Mouse (Mus musculus) bone marrow, adult 2 months (tissue): ENCODE measurements around the gene Ankrd6. TPM values are rescaled to one million over a fixed set of nuclear protein-coding genes. Genes with fewer than 3 reads are reported as not detected.

Experiments
- H3K27ac ChIP-seq: fragments of 200-500 bp; 2 replicates; pipeline ENCODE4 v1.5.1; 2012; ENCODE audit warnings: low read depth, mild to moderate bottlenecking, control low read depth, inconsistent platforms, low read length; ENCODE audit not compliant: control insufficient read depth, poor library complexity, insufficient read depth
- H3K4me1 ChIP-seq: fragments of 200-500 bp; 2 replicates; pipeline ENCODE4 v1.6.1; 2011; ENCODE audit warnings: low read length; ENCODE audit not compliant: control insufficient read depth, insufficient read depth
- H3K4me3 ChIP-seq: fragments of 200-500 bp; replicated peaks from 2 replicates; pipeline ENCODE3; 2011; ENCODE audit warnings: mild to moderate bottlenecking, low read depth, low read length, control low read depth; ENCODE audit not compliant: control insufficient read depth
- CTCF ChIP-seq: fragments of 200-500 bp; IDR thresholded peaks from 2 replicates; pipeline ENCODE4 v1.5.1; 2011; ENCODE audit warnings: low read length, control low read depth; ENCODE audit not compliant: control insufficient read depth, insufficient read depth
- POLR2A ChIP-seq: fragments of 200-500 bp; IDR thresholded peaks from 2 replicates; pipeline ENCODE4 v1.6.1; 2011; ENCODE audit warnings: low read depth, mild to moderate bottlenecking, control low read depth, low read length, borderline replicate concordance; ENCODE audit not compliant: control insufficient read depth
- WGBS: fragments of 180-500 bp; shearing (Covaris S2); methylation state at CpG from one replicate; pipeline ENCODE4 v1.1.7; 2018; 5-methylcytosine and 5-hydroxymethylcytosine counted together
- polyA plus RNA-seq: library from polyadenylated mRNA; stranded (reverse); fragments of >200 nt; gene quantifications from 2 replicates; pipeline ENCODE4 v1.2.4, GENCODE M21; 2011; ENCODE audit warnings: low replicate concordance; ENCODE audit not compliant: missing spikeins, insufficient read depth, insufficient read length

The Ankrd6 gene
- polyA plus RNA-seq, 1 experiment, result 2.2 TPM

- Histone ChIP-seq H3K27ac (no peak overlapping the region), H3K4me1 (peaks cover 2% of the 10 kb centered on the region), H3K4me3 (no peak overlapping the region)
- TF ChIP-seq CTCF (no peak), POLR2A (no peak)
- WGBS, result 78% methylated on average over 2 of the region's 2 CpGs
These were observed 45.3 kb downstream of the Ankrd6 start for GRCm38 (mm10) chr4:32905381-32905780.

GRCm38 (mm10) chr4:32903826-32904225 is 46.8 kb downstream of the Ankrd6 start:
- no peak for TF ChIP-seq POLR2A
- no peak for TF ChIP-seq CTCF
- 86% methylated on average over 7 of the region's 7 CpGs for WGBS
- H3K4me1 ChIP-seq, result peaks cover 2% of the 10 kb centered on the region
- H3K27ac ChIP-seq, result no peak overlapping the region
- no peak overlapping the region for H3K4me3 ChIP-seq

DNA sequence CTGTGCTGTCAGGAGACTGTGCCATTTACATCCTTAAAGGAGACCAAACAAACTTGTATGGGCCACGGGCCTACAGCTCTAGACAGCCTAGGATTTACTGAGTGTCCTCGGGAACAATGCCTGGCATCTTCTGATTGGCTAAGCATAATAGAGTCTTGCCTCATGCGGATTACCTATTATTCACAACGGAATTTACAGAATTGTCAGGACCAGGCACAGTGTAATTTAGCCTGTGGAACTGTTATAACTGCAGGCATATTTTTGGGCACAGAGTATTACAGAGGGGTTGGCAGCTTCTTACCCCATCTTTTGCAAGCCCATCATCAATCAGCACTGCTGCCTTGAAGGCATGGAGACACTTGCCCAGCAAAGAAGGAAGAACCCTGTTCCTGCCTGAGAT is 51.6 kb downstream of the Ankrd6 start:
- 64% methylated on average over 4 of the region's 4 CpGs for WGBS

GRCm38 (mm10) chr4:32891341-32891740 is 59.3 kb downstream of the Ankrd6 start:
- H3K4me3 ChIP-seq, result no peak overlapping the region
- H3K4me1 ChIP-seq, result no peaks in the 10 kb centered on the region
- 90% methylated on average over 10 of the region's 10 CpGs for whole genome bisulfite sequencing
- no peak for TF ChIP-seq CTCF
- no peak for TF ChIP-seq POLR2A
- H3K27ac ChIP-seq, result no peak overlapping the region

More for the DNA sequence above, 51.6 kb downstream of the Ankrd6 start:
- TF ChIP-seq POLR2A, result no peak
- TF ChIP-seq CTCF, result no peak
- no peak overlapping the region for H3K4me3 ChIP-seq
- H3K27ac ChIP-seq, result no peak overlapping the region
- H3K4me1 ChIP-seq, result no peaks in the 10 kb centered on the region

- TF ChIP-seq CTCF (no peak), POLR2A (no peak)
- Histone ChIP-seq H3K4me3 (no peak overlapping the region), H3K27ac (no peak overlapping the region), H3K4me1 (no peaks in the 10 kb centered on the region)
- WGBS, result 76% methylated on average over 5 of the region's 5 CpGs
These were observed 59.9 kb downstream of the Ankrd6 start for GRCm38 (mm10) chr4:32890735-32891098.

GRCm38 (mm10) chr4:32889996-32890734 is 60.5 kb downstream of the Ankrd6 start:
- TF ChIP-seq POLR2A (no peak), CTCF (no peak)
- Histone ChIP-seq H3K4me1 (no peaks in the 10 kb centered on the region), H3K27ac (no peak overlapping the region), H3K4me3 (no peak overlapping the region)
- WGBS, result 60% methylated on average over 10 of the region's 10 CpGs

DNA sequence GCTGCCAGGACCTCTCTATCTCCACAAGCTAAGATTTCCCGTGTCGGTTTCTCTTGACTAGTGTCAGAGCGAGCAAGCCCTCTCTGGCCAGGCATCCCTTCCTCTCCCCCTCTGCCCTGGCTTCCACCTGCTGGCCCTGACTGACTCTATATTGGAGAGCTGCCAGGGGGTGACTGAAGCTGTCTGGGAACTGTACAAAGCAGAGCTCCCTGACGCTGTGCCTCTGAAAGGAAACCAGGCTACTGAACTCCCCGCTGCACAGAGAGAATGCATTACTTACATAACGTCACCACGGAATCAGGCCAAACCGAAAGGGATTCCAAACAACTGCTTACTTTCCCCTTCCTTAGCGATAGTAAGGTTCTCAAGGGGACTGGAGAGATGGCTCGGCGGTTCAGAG is 61.4 kb downstream of the Ankrd6 start:
- WGBS, result 7% methylated on average over 11 of the region's 11 CpGs
- H3K4me1 ChIP-seq, result no peaks in the 10 kb centered on the region
- no peak overlapping the region for H3K4me3 ChIP-seq
- TF ChIP-seq CTCF (no peak), POLR2A (no peak)
- H3K27ac ChIP-seq, result no peak overlapping the region

DNA sequence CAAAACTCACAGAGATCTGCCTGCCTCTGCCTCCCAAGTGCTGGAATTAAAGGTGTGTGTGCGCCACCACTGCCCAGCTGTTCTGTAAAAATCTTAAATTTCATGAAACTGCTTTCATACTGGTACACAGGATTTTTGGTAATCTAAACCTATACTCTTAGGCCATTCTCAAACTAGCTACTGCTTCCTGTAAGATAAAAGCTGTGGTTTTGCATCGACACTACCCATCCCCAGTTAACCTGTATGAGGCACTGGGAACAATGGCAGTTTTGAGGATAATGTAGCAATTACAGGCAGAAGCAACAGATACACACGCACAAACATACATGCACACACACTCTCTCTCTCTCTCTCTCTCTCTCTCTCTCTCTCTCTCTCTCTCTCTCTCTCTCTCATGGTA is 64.2 kb downstream of the Ankrd6 start:
- 43% methylated on average over 3 of the region's 3 CpGs for WGBS
- Histone ChIP-seq H3K4me1 (no peaks in the 10 kb centered on the region), H3K4me3 (no peak overlapping the region), H3K27ac (no peak overlapping the region)
- TF ChIP-seq CTCF (no peak), POLR2A (no peak)

DNA sequence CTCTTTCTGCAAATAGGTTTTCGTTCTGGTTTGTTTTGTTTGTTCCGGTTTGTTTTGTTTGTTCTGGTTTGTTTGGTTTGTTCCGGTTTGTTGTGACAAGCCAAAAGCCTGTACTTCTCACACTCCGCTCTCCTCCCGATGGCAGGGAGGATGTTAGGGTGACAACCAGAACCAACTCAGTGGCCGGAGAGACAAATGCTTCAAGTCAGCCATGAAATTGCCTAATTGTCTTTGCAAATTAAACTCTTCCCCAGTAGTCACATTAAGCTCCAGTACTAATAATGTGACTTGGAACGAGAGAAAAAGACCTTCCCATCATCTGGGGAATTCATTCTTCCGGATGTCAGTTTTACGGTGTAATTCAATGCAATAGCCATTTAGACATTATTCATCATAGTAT is 66.0 kb downstream of the Ankrd6 start:
- H3K4me3 ChIP-seq, result no peak overlapping the region
- H3K4me1 ChIP-seq, result no peaks in the 10 kb centered on the region
- no peak overlapping the region for H3K27ac ChIP-seq
- TF ChIP-seq POLR2A (no peak), CTCF (no peak)
- WGBS, result 88% methylated on average over 9 of the region's 9 CpGs
